Mouse (Mus musculus) retina, embryonic 14.5 days (tissue): Measurements from ENCODE around the gene Olfr361.
"Not testable (repeated sequence)": the region's sequence is repeated elsewhere in the genome, so short reads cannot be mapped to it uniquely, and the experiment has no call there.

ENCODE experiments used
- DNase-seq: peaks from one replicate; pipeline ENCODE4 v3.0.0-alpha.2; 2015; ENCODE audit warnings: low spot score

Gene Olfr361

GRCm38 (mm10) chr2:37089190-37089589 is at the start of gene Olfr361:
TSS of gene Olfr361 (minus strand) at chr2:37089290.
- not testable (repeated sequence) for DNase-seq

GRCm38 (mm10) chr2:37117810-37118209 is 28.7 kb upstream of the Olfr361 start, which contains the start of gene Olfr362:
TSS of gene Olfr362 (minus strand) at chr2:37117910.
- no peak for DNase-seq

GRCm38 (mm10) chr2:37065446-37065845 is 23.6 kb downstream of the Olfr361 start, which contains the start of gene Olfr360:
TSS of gene Olfr360 (plus strand) at chr2:37065746.
- DNase-seq, result no peak
